Mouse (Mus musculus) midbrain, embryonic 12.5 days (tissue): ENCODE results near the gene Klf13. TPM values are rescaled to one million over a fixed set of nuclear protein-coding genes. Genes with fewer than 3 reads are reported as not detected.

Experiments used
- ATAC-seq: fragments of 200-750 bp; cut with Nextera tagmentation; 2 replicates; pipeline ENCODE4 v1.8.0; 2017; ENCODE audit warnings: low read depth, moderate TSS enrichment, moderate library complexity; ENCODE audit not compliant: low FRiP score
- H3K27ac ChIP-seq: fragments of 300-500 bp; sonication (generic); replicated peaks from 2 replicates; pipeline ENCODE4 v1.5.1; 2016; ENCODE audit warnings: mild to moderate bottlenecking
- H3K27me3 ChIP-seq: fragments of 300-500 bp; sonication (generic); 2 replicates; pipeline ENCODE4 v1.6.1; 2016; ENCODE audit warnings: mild to moderate bottlenecking
- H3K36me3 ChIP-seq: fragments of 300-500 bp; sonication (generic); 2 replicates; pipeline ENCODE4 v1.6.1; 2016
- H3K4me1 ChIP-seq: fragments of 300-500 bp; sonication (generic); 2 replicates; pipeline ENCODE4 v1.6.1; 2016
- H3K4me2 ChIP-seq: fragments of 300-500 bp; sonication (generic); replicated peaks from 2 replicates; pipeline ENCODE4 v1.6.1; 2016; ENCODE audit warnings: mild to moderate bottlenecking, moderate library complexity
- H3K4me3 ChIP-seq: fragments of 300-500 bp; sonication (generic); 2 replicates; pipeline ENCODE4 v1.5.1; 2016; ENCODE audit warnings: mild to moderate bottlenecking
- H3K9ac ChIP-seq: fragments of 300-500 bp; sonication (generic); replicated peaks from 2 replicates; pipeline ENCODE4 v1.6.1; 2016; ENCODE audit warnings: mild to moderate bottlenecking, moderate library complexity
- H3K9me3 ChIP-seq: fragments of 300-500 bp; sonication (generic); 2 replicates; pipeline ENCODE4 v1.6.1; 2016; ENCODE audit warnings: mild to moderate bottlenecking
- WGBS: fragments of 180-500 bp; shearing (Covaris S2); methylation state at CpG from one replicate; pipeline ENCODE4 v1.1.7; 2016; 5-methylcytosine and 5-hydroxymethylcytosine counted together
- polyA plus RNA-seq: library from polyadenylated mRNA; unstranded; fragments of >200 nt; fragmentation: Nextera tagmentation; extraction: Ambion mirVana; gene quantifications from 2 replicates; pipeline ENCODE4 v1.2.1, GENCODE M21; 2016

The Klf13 gene
- polyA plus RNA-seq: 30.7 and 31.8 TPM in 2 replicates

DNA sequence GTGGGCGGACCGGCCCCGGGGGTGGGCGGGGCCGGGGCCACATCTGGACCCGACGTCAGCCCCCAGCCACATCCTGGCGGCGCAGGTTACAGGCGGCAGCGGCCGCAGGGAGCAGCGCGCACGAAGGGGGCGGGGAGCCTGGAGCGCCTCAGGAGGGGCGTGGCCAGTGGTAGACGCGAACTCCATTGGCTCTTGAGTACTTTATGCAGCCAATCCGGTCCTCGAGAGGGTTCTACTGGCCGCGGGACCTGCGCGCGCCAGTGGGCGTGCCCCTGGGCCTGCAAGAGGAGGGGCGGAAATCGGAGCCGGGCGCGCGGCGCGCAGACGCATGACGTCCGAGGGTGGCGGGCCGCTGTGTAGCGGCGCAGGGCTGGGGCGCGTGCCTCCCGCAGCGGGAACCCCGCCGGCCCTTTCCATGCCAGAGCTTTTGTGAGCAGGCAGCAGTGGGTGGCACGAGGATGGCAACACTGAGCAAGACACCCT lies at the start of gene Klf13:
Gene Klf13, minus strand, starts transcription at position 2 of the 483 bp plus-strand sequence.
- Histone ChIP-seq H3K9me3 (no peaks in the 10 kb centered on the region), H3K36me3 (no peaks in the 10 kb centered on the region), H3K9ac (peak within 1 kb of the TSS; percentile 96), H3K4me1 (peaks cover 29% of the 10 kb centered on the region), H3K4me3 (peak within 1 kb of the TSS; percentile 99), H3K4me2 (peak within 1 kb of the TSS; percentile 91), H3K27ac (peak within 1 kb of the TSS; percentile 92), H3K27me3 (peaks cover 4% of the 10 kb centered on the region; the same call in 1 of the 2 replicates)
- WGBS: under 1% methylated on average over 45 of the region's 50 CpGs
- peak; percentile 94 for ATAC-seq

DNA sequence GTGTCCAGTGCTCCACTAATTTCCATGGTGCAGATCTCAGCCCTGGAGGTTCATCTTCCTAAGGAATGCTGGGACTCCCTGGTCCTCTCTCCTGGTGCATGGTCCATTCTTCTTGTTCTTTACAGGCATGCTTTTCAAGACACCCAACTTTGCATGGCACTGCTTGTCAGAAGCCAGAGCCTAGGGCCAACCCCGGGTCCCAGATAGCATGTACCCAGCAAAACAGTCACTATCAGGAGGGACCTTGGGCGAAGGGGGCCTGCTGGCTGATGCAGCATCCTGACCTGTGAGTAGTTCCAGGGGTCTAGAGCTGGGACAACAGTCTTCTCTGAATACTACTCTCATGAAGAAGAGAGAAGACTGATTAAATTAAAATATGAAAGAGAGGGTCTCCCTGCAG lies 49.7 kb upstream of the Klf13 start:
- Histone ChIP-seq H3K9ac (no peak overlapping the region), H3K9me3 (no peaks in the 10 kb centered on the region), H3K27ac (no peak overlapping the region), H3K4me2 (no peak overlapping the region), H3K4me3 (no peak overlapping the region), H3K4me1 (peaks cover 16% of the 10 kb centered on the region), H3K36me3 (no peaks in the 10 kb centered on the region), H3K27me3 (no peaks in the 10 kb centered on the region)
- ATAC-seq: no peak
- 93% methylated on average over 2 of the region's 2 CpGs for WGBS

DNA sequence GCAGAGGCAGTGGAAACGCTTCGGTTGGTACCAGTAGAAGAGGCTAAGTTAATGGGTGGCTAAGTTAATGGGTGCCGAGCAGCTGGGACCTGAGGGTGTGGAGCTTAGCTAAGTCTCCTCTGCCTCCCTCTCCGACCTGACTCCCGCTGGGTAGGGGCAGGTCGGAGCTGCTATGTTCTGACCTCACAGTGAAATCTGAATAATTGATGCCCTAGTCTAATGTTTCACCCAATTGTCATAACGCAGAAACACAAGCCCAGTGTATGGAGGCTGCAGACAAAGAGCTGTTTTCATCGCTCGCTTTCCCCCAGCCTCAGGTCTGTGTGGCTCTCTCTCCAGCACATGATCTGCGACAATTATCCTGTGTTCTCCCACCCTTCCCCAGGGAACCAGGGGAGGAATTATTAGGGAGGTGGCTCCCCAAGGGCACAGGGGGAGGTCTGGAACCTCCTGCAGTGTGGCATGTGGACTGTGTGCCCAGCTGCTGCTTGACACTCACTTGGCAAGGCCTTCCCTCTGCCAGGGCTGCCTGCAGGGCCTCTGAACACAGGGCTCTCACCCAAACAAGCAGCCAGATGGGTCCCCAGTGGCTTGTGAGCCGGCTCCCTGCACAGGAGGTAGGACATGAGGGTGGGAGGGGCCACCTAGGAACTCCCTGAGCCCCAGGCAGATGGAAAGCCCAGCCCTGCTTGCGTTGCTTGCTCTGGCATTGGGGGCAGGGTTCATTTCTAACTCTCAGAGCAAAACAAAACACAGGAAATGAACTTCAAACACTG lies 47.9 kb upstream of the Klf13 start:
- Histone ChIP-seq H3K27ac (peak overlapping the region; percentile 76), H3K4me3 (no peak overlapping the region), H3K9ac (0 out of 2 replicates have a peak overlapping the region, but pooled peaks have one; percentile 29), H3K9me3 (no peaks in the 10 kb centered on the region), H3K27me3 (no peaks in the 10 kb centered on the region), H3K4me1 (peaks cover 16% of the 10 kb centered on the region), H3K36me3 (no peaks in the 10 kb centered on the region), H3K4me2 (no peak overlapping the region; the same call in 1 of the 2 replicates)
- 32% methylated on average over 12 of the region's 12 CpGs for WGBS
- peak; percentile 77 for ATAC-seq

DNA sequence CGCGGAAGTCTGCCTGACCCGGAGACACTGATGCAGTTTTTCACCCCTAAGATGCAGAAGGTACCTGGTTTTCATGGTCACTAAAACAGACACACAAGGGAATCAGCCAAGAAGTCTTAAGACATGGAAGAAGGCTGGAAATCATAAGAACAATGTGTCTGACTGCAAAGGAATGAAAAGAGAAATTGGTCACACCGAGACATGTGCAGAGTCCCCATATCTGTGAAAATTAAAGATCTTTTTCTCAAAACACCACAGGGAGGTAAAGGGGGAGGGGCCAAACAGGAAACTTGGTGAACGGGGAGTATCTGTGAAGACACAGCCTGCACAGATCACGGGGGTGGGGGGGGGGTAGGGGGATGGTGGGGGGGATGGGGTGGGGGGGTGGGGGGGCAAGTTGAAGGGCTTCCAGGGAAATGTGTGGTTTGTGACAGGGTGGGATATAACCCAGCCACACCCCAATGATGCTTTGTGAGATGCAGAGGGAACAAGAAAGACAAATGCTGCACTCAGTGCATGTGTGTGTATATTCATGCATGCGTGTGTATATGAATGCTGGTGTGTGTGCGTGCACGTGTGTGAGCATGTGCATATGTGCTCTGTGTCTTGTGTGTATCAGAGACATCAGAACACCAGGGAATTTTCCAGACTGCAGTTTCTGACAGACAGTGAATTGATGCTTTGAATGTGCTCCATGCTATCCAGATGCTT lies 47.1 kb upstream of the Klf13 start:
- WGBS: 69% methylated on average over 9 of the region's 9 CpGs
- Histone ChIP-seq H3K4me3 (no peak overlapping the region), H3K4me2 (no peak overlapping the region), H3K4me1 (peaks cover 16% of the 10 kb centered on the region), H3K27me3 (no peaks in the 10 kb centered on the region), H3K36me3 (no peaks in the 10 kb centered on the region), H3K9ac (no peak overlapping the region), H3K27ac (peak overlapping the region; percentile 76), H3K9me3 (no peaks in the 10 kb centered on the region)
- no peak for ATAC-seq

DNA sequence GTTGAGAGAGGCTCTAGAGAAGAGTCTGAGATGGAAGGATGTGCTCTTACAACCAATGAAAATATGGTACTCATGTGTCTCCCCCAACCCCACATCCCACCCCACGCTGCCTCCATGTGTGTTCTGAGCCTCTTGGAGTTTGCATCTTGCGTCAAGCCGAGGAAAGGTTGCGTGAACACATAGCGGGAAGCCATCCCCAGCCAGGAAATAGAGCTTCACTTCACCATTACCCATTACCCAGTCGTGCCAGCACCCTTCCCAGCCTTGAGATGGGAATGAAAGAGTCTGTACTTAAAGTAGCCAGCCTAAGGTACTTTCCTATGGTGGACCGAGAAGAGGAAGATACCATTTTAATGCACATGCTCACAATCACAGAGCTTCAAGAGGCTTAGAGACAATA lies 46.6 kb upstream of the Klf13 start:
- H3K27me3 ChIP-seq: no peaks in the 10 kb centered on the region
- H3K9ac ChIP-seq: no peak overlapping the region
- H3K4me1 ChIP-seq: peaks cover 16% of the 10 kb centered on the region
- no peak overlapping the region for H3K27ac ChIP-seq
- no peaks in the 10 kb centered on the region for H3K36me3 ChIP-seq
- no peak for ATAC-seq
- H3K4me2 ChIP-seq: no peak overlapping the region
- no peaks in the 10 kb centered on the region for H3K9me3 ChIP-seq
- H3K4me3 ChIP-seq: no peak overlapping the region
- WGBS: 88% methylated on average over 7 of the region's 7 CpGs

DNA sequence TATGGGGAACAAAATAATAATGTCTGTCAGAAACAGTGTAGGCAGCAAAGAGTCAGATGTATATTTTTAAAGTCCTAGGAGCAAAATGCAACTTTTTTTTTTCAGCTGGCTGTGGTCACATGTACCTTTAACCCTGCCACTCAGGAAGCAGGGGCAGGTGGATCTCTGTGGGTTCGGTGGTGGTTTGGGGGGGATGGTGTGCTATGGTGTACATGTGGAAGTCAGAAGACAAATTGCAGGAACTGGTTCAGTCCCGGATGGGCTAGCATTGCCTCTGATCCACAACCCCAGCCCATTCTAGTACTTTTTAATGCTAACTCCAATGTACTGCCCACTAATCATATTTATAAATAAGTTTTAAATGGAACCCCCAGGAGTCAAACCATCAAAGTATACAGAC lies 45.6 kb upstream of the Klf13 start:
- H3K4me2 ChIP-seq: no peak overlapping the region
- peaks cover 16% of the 10 kb centered on the region for H3K4me1 ChIP-seq
- H3K27me3 ChIP-seq: no peaks in the 10 kb centered on the region
- ATAC-seq: no peak
- H3K36me3 ChIP-seq: no peaks in the 10 kb centered on the region
- H3K27ac ChIP-seq: no peak overlapping the region
- no peak overlapping the region for H3K4me3 ChIP-seq
- no peak overlapping the region for H3K9ac ChIP-seq
- 79% methylated on average over 2 of the region's 2 CpGs for WGBS
- H3K9me3 ChIP-seq: no peaks in the 10 kb centered on the region

DNA sequence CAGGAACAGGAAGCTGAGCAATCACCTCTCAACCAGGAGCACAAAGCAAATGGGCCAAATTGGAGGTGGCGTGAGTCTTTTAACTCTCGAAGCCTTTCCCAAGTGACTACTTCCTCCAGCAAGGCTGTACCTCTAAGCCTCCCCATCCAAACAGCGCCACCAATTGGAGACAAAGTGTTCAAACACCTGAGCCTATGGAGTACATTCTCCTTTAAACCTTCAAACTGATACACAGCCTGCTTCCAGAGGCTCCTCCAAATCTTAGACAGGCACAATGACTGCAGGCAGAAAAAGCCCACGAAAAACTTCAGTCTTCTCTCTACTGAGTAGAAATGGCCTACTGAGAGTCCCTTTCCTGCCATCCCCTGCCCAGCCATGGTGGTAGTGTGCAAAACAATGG lies 38.9 kb upstream of the Klf13 start:
- Histone ChIP-seq H3K9me3 (no peaks in the 10 kb centered on the region), H3K27ac (no peak overlapping the region), H3K27me3 (no peaks in the 10 kb centered on the region), H3K4me3 (no peak overlapping the region), H3K4me1 (no peaks in the 10 kb centered on the region), H3K4me2 (no peak overlapping the region), H3K36me3 (no peaks in the 10 kb centered on the region), H3K9ac (no peak overlapping the region)
- no peak for ATAC-seq
- WGBS: 90% methylated on average over 4 of the region's 4 CpGs

DNA sequence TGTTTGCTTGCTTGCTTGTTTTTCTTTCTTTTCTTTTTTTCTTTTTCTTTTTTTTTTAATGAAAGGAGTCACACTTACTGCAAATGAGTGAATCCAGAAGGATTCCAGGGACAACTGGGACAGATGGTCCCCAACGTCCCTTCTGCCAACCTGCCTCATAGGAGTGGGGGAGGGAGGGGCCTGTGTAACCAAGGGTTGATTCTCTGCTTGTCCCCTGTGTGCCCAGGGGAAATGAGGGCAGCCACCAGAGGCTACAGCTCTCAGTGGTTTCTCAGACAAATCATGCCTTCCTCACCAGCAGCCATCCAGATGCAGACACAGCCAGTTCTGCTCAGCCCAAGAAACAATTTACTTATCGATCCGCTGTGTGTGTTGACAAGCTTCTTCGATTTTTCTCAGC lies 32.3 kb upstream of the Klf13 start:
- WGBS: 67% methylated on average over 4 of the region's 4 CpGs
- no peak overlapping the region for H3K9ac ChIP-seq
- H3K4me2 ChIP-seq: no peak overlapping the region
- H3K4me1 ChIP-seq: peaks cover 7% of the 10 kb centered on the region
- H3K27ac ChIP-seq: no peak overlapping the region
- no peaks in the 10 kb centered on the region for H3K9me3 ChIP-seq
- ATAC-seq: peak; percentile 55; the same call in 1 of the 2 replicates
- no peak overlapping the region for H3K4me3 ChIP-seq
- H3K36me3 ChIP-seq: no peaks in the 10 kb centered on the region
- no peaks in the 10 kb centered on the region for H3K27me3 ChIP-seq

DNA sequence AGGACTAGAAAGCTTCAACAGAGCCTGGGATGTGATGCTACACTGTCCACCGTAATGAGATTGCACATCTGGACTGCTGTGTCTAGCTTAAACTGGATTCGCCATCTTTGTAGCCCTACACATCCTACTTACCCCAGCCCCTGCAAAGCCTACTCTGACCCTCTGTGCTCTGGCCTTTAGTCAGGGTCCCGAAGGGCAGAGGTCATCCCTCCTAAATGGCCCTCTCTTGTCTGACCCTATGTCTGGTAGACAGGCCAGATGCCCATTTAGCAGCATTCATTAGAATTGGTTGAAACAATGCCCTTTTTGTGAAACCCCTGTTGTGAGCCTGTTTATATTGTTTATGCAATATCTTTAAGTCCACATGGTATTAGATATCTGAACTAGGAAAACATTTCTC lies 31.2 kb upstream of the Klf13 start:
- Histone ChIP-seq H3K36me3 (no peaks in the 10 kb centered on the region), H3K4me1 (peaks cover 15% of the 10 kb centered on the region), H3K4me2 (no peak overlapping the region), H3K27ac (no peak overlapping the region), H3K9ac (no peak overlapping the region), H3K4me3 (no peak overlapping the region), H3K9me3 (no peaks in the 10 kb centered on the region), H3K27me3 (no peaks in the 10 kb centered on the region)
- ATAC-seq: no peak
- WGBS: 61% methylated on average over 3 of the region's 3 CpGs

DNA sequence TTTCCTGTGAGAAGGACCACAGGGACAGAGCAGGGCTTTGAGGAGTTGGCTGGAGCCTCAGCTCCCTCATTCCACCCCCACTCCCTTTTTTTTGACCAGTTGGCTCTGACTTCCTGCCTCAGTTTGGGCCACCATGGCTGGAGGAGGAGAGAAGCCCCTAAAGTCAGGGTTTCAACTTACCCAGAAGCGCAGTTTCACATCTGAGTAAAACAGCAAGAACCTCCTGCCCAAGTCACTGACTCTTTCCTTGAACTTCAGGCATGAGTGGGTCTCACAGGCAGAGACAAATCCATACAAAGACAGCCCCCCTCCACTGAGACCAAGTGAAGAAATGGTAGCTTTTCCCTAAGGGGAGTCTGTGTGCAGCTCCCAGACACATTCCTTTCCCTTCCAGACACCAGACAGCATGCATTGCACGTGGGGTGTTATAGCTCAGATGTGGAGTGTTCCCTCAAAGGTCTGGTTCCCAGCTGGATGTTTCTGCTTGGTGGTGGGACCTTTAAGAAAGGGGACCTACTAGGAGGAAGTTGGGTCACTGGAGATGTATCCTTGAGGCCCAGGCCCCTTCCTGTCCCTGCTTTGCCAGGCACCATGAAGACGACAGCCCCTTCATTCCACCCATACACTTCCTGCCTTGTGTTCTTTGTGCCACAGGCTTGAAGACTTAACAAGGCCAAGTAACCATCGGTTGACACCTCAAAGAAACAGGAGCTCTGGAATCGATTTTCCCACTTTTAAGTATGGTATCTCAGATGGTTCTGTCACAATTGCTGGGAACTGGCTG lies 27.1 kb upstream of the Klf13 start:
- H3K27me3 ChIP-seq: no peaks in the 10 kb centered on the region
- peaks cover 17% of the 10 kb centered on the region for H3K4me1 ChIP-seq
- no peaks in the 10 kb centered on the region for H3K36me3 ChIP-seq
- no peak overlapping the region for H3K9ac ChIP-seq
- H3K4me2 ChIP-seq: no peak overlapping the region
- 81% methylated on average over 5 of the region's 5 CpGs for WGBS
- H3K27ac ChIP-seq: no peak overlapping the region
- 0 out of 2 replicates have a peak, but pooled peaks have one; percentile 13 for ATAC-seq
- no peak overlapping the region for H3K4me3 ChIP-seq
- no peaks in the 10 kb centered on the region for H3K9me3 ChIP-seq

DNA sequence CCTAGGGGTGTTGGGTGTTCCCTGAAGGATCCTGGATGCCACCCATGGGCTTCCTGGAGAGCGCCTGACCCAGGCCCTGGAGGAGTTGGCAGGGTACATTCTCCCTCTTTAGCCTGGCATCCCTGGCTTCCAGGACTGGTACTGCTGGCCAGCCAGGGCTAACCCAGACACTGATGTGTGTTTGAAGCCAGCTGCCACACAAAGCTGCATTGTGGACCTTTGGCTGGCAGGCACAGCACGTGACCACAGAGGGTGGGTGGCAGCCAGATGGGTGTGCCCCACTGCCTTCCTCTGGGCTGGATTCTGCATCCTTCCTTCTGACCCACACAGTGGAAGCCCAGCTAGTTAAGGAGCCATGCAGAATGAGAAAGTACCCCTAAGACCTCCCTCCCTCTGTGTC lies 26.4 kb upstream of the Klf13 start:
- H3K4me2 ChIP-seq: no peak overlapping the region
- no peaks in the 10 kb centered on the region for H3K9me3 ChIP-seq
- no peaks in the 10 kb centered on the region for H3K36me3 ChIP-seq
- no peak overlapping the region for H3K9ac ChIP-seq
- H3K4me3 ChIP-seq: no peak overlapping the region
- WGBS: 88% methylated on average over 2 of the region's 2 CpGs
- peak; percentile 39 for ATAC-seq
- H3K4me1 ChIP-seq: peaks cover 14% of the 10 kb centered on the region; the same call in 1 of the 2 replicates
- H3K27ac ChIP-seq: 0 out of 2 replicates have a peak overlapping the region, but pooled peaks have one; percentile 39
- H3K27me3 ChIP-seq: no peaks in the 10 kb centered on the region
